Mouse (Mus musculus): ENCODE data around the gene Tc2n. TPM values are rescaled to one million over a fixed set of nuclear protein-coding genes. Genes with fewer than 3 reads are reported as not detected.

Gene Tc2n
- polyA plus RNA-seq (2015; fragmentation: Nextera tagmentation; extraction: Ambion mirVana) = 1.1 and 2.0 TPM in 2 replicates

DNA sequence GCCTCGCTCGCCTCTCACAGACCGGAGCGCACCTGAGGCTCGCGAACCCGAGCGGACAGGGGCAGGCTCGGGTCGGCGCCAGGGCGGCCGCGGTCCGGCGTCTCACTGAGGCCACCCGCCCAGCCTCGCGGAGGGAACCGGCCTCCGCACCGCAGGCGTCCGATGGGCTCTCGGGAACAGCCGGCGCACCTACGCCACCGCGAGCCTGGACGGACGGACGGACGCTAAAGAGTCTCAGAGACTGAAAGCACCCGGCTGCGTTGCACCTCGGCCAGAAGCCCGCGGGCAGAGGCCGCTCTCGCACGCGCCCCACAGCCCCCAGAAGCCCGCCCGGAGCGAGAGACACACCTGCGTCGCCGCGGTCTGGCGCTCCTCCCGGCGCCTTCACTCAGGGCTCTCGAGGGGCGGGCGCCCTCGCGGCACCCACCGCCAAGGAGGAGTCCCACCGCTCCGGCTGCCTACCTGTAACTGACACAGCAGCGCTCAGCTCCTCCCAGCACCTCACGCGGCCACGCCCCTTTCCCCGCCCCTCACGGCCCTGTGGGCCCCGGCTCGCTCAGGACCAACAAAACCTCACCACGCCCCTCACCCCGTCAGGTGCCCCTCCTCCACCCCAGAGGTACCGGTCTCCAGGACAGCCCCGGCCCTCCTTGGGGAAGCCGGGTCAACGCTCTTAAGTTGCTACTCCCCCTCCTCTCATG lies at the start of gene Tc2n:
TSS of gene Tc2n (minus strand) at position 470 of the 701 bp plus-strand sequence.
- Histone ChIP-seq H3K9me3 (replicated peaks) (no peaks in the 10 kb centered on the region), H3K9ac (peak within 1 kb of the TSS; percentile 33), H3K4me2 (replicated peaks) (peak within 1 kb of the TSS; percentile 99), H3K27ac (replicated peaks) (no peak within 1 kb of the TSS), H3K36me3 (no peaks in the 10 kb centered on the region), H3K4me1 (no peaks in the 10 kb centered on the region; the same call in 1 of the 2 replicates), H3K4me3 (replicated peaks) (peak within 1 kb of the TSS; percentile 67), H3K27me3 (peaks cover 8% of the 10 kb centered on the region)
- WGBS = under 1% methylated on average over 74 of the region's 75 CpGs
- peak; percentile 96 for ATAC-seq (ENCODE audit: insufficient number of reproducible peaks, low FRiP score, low TSS enrichment, low read depth)

DNA sequence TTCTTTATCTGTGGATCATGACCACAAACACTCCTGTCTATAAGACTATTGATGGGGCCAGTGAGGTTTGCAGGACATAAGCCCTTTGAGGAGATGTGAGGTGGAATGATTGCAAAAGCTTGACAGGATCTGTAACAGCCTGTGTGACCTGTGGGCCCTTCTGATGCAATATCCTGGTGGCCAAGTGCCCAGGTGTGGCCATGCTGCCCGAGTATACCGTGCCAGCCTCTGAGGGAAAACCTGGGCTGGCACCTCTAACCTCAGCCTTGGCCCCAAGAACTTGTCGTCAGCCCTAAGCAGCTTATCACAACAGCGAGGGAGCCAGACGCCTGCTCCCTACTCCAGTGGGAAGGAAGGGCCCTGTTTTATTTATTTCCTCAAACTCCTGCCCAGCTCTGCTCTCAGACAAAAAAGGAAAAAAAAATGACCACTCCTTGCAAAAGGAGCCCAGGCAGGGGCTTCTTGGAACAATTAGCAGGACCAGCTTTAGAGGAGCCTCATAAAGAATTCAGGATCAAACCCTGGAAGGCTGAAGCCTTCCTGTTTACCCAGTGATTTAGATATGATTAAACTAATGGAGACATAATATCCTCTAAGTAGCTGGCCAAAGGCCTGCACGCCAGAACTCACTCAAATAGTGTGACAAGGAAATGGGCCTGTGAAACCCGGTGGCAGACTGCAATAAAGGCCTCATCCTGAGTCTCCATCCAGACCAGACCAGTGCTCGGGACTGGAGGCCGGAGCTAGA lies 49.2 kb upstream of the Tc2n start:
- peak overlapping the region; percentile 63 for H3K27ac ChIP-seq (replicated peaks)
- H3K36me3 ChIP-seq = peaks cover 3% of the 10 kb centered on the region; the same call in 1 of the 2 replicates
- no peaks in the 10 kb centered on the region for H3K9me3 ChIP-seq (replicated peaks)
- no peaks in the 10 kb centered on the region for H3K27me3 ChIP-seq
- peaks cover 14% of the 10 kb centered on the region for H3K4me1 ChIP-seq
- ATAC-seq (ENCODE audit: insufficient number of reproducible peaks, low FRiP score, low TSS enrichment, low read depth) = no peak
- 62% methylated on average over 9 of the region's 9 CpGs for WGBS
- H3K9ac ChIP-seq = no peak overlapping the region
- H3K4me3 ChIP-seq (replicated peaks) = no peak overlapping the region
- no peak overlapping the region for H3K4me2 ChIP-seq (replicated peaks)

- Histone ChIP-seq H3K27ac (replicated peaks) (peak overlapping the region; percentile 63), H3K4me3 (replicated peaks) (no peak overlapping the region), H3K9me3 (replicated peaks) (no peaks in the 10 kb centered on the region), H3K36me3 (peaks cover 3% of the 10 kb centered on the region; the same call in 1 of the 2 replicates), H3K9ac (no peak overlapping the region), H3K27me3 (no peaks in the 10 kb centered on the region), H3K4me1 (peaks cover 14% of the 10 kb centered on the region), H3K4me2 (replicated peaks) (no peak overlapping the region)
- no peak for ATAC-seq (ENCODE audit: insufficient number of reproducible peaks, low FRiP score, low TSS enrichment, low read depth)
- 56% methylated on average over 3 of the region's 3 CpGs for WGBS
Observed at GRCm38 (mm10) chr12:101766228-101766852, 48.0 kb upstream of the Tc2n start.

GRCm38 (mm10) chr12:101764870-101765269 lies 46.5 kb upstream of the Tc2n start:
- ATAC-seq (ENCODE audit: insufficient number of reproducible peaks, low FRiP score, low TSS enrichment, low read depth) = no peak
- Histone ChIP-seq H3K27ac (replicated peaks) (no peak overlapping the region), H3K4me1 (peaks cover 14% of the 10 kb centered on the region), H3K9me3 (replicated peaks) (no peaks in the 10 kb centered on the region), H3K36me3 (0 out of 2 replicates have a peak, but pooled peaks cover 3% of the 10 kb centered on the region), H3K27me3 (no peaks in the 10 kb centered on the region), H3K4me2 (replicated peaks) (no peak overlapping the region), H3K4me3 (replicated peaks) (no peak overlapping the region), H3K9ac (no peak overlapping the region)
- WGBS = 77% methylated on average over 5 of the region's 5 CpGs

GRCm38 (mm10) chr12:101763065-101763464 lies 44.7 kb upstream of the Tc2n start:
- Histone ChIP-seq H3K4me2 (replicated peaks) (no peak overlapping the region), H3K4me3 (replicated peaks) (no peak overlapping the region), H3K9ac (no peak overlapping the region), H3K36me3 (0 out of 2 replicates have a peak, but pooled peaks cover 3% of the 10 kb centered on the region), H3K4me1 (peaks cover 14% of the 10 kb centered on the region), H3K9me3 (replicated peaks) (no peaks in the 10 kb centered on the region), H3K27ac (replicated peaks) (0 out of 2 replicates have a peak overlapping the region, but pooled peaks have one; percentile 28), H3K27me3 (no peaks in the 10 kb centered on the region)
- no peak for ATAC-seq (ENCODE audit: insufficient number of reproducible peaks, low FRiP score, low TSS enrichment, low read depth)
- WGBS = 23% methylated on average over 3 of the region's 3 CpGs

GRCm38 (mm10) chr12:101762054-101762453 lies 43.7 kb upstream of the Tc2n start:
- Histone ChIP-seq H3K9ac (no peak overlapping the region), H3K4me3 (replicated peaks) (no peak overlapping the region), H3K27ac (replicated peaks) (no peak overlapping the region), H3K27me3 (no peaks in the 10 kb centered on the region), H3K9me3 (replicated peaks) (no peaks in the 10 kb centered on the region), H3K4me2 (replicated peaks) (no peak overlapping the region), H3K4me1 (peaks cover 13% of the 10 kb centered on the region), H3K36me3 (0 out of 2 replicates have a peak, but pooled peaks cover 3% of the 10 kb centered on the region)
- 79% methylated on average over 5 of the region's 5 CpGs for WGBS
- no peak for ATAC-seq (ENCODE audit: insufficient number of reproducible peaks, low FRiP score, low TSS enrichment, low read depth)

DNA sequence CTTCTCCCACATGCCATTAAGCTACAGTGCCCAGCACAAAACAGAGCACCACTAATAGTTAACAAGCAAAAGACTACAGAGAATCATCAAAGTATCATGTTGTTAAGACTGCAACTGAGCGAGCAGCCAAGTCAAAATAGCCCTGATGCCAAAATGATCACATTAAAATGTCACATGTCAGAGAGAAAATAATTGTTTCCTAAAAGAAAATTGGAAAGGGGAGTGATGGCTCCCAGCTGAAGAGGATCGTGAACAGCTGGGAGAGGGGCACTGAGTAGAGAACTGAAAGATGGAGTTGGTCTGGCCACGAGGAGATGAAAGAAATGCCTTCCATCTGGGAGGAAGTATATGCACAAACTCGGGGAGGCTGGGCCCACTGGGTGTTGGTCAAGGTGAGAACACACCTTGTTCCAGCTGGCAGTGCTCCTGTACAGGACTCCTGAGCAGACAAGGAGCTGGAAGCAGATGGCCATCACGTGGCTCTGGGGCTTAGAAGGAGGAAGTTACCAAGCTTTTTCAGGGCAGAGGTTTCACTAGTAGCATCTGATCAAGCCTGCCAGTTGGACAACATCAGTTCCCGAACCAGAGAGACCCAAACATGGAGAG lies 41.2 kb upstream of the Tc2n start:
- no peak overlapping the region for H3K27ac ChIP-seq (replicated peaks)
- WGBS = 52% methylated on average over 6 of the region's 6 CpGs

DNA sequence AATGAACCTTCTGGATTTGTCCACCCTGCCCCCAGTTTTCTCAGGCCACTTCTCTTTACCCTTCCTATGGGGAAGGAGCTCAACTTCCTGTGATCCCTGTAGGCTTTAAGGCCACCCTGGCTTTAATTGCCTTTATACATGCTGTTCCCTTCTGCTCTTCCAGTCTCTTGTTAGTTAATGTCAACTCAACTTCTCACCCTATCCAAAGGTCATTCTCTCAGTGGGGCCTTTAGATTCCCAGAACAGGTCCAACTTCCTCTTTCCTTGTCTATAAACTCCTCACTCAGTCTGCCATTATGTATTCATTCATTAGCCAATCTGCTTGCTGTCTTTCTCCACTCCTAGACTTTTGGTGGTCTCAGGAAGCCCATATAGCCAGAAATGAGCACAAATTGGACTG lies 40.4 kb upstream of the Tc2n start:
- Histone ChIP-seq H3K9ac (no peak overlapping the region), H3K9me3 (replicated peaks) (no peaks in the 10 kb centered on the region), H3K36me3 (0 out of 2 replicates have a peak, but pooled peaks cover 5% of the 10 kb centered on the region), H3K27ac (replicated peaks) (no peak overlapping the region), H3K4me2 (replicated peaks) (no peak overlapping the region), H3K27me3 (no peaks in the 10 kb centered on the region), H3K4me3 (replicated peaks) (no peak overlapping the region), H3K4me1 (peaks cover 5% of the 10 kb centered on the region)
- ATAC-seq (ENCODE audit: insufficient number of reproducible peaks, low FRiP score, low TSS enrichment, low read depth) = no peak

More for the DNA sequence above, 41.2 kb upstream of the Tc2n start:
- no peak overlapping the region for H3K9ac ChIP-seq
- no peaks in the 10 kb centered on the region for H3K9me3 ChIP-seq (replicated peaks)
- H3K27me3 ChIP-seq = no peaks in the 10 kb centered on the region
- no peak overlapping the region for H3K4me3 ChIP-seq (replicated peaks)
- ATAC-seq (ENCODE audit: insufficient number of reproducible peaks, low FRiP score, low TSS enrichment, low read depth) = no peak
- no peak overlapping the region for H3K4me2 ChIP-seq (replicated peaks)
- 0 out of 2 replicates have a peak, but pooled peaks cover 8% of the 10 kb centered on the region for H3K36me3 ChIP-seq
- peaks cover 5% of the 10 kb centered on the region for H3K4me1 ChIP-seq

DNA sequence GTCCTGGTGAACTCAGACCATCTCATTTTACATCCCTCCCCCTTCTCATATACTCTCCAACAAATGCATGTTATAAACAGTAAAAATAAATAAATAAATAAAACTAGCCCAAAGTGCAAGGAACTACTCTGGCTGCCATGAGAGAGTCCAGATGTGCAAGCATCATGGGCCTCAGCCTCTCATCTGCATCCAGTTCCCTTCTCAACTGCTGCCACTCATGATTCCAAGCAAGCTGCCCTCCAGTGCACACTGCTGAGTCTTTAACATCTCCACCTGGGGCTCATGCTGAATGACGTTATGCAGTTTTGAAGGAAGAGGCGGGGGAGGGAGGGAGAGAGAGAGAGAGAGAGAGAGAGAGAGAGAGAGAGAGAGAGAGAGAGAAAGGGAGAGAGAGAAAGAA lies 24.1 kb upstream of the Tc2n start:
- no peak overlapping the region for H3K9ac ChIP-seq
- no peak for ATAC-seq (ENCODE audit: insufficient number of reproducible peaks, low FRiP score, low TSS enrichment, low read depth)
- H3K27me3 ChIP-seq = no peaks in the 10 kb centered on the region
- H3K4me1 ChIP-seq = no peaks in the 10 kb centered on the region
- no peak overlapping the region for H3K4me3 ChIP-seq (replicated peaks)
- no peaks in the 10 kb centered on the region for H3K36me3 ChIP-seq
- no peaks in the 10 kb centered on the region for H3K9me3 ChIP-seq (replicated peaks)
- no peak overlapping the region for H3K27ac ChIP-seq (replicated peaks)
- H3K4me2 ChIP-seq (replicated peaks) = no peak overlapping the region
- WGBS = 50% methylated on average over 2 of the region's 2 CpGs

DNA sequence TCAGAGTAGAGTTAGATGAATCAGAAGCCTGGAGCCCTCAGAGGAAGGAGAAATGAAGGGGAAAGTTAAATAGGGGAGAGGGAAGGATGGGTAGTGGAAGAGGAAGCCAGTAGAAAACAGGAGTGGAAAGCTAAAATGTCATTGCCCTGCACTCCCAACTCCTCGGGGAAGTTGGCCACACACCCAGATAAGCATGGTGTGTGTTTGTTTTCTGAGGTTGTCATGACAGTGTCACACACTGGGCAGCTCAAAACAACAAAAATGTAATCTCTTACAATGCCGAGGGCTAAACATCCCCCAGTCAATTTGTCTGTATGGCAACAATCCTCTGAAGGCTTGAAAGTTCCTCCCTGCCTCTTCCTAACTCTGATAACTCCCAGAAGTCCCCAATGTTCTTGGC lies 22.2 kb upstream of the Tc2n start:
- Histone ChIP-seq H3K9me3 (replicated peaks) (no peaks in the 10 kb centered on the region), H3K27ac (replicated peaks) (no peak overlapping the region), H3K4me2 (replicated peaks) (no peak overlapping the region), H3K27me3 (no peaks in the 10 kb centered on the region), H3K36me3 (no peaks in the 10 kb centered on the region), H3K9ac (no peak overlapping the region), H3K4me1 (no peaks in the 10 kb centered on the region), H3K4me3 (replicated peaks) (no peak overlapping the region)
- no peak for ATAC-seq (ENCODE audit: insufficient number of reproducible peaks, low FRiP score, low TSS enrichment, low read depth)
- WGBS = 52% methylated on average over 2 of the region's 2 CpGs

- Histone ChIP-seq H3K4me1 (no peaks in the 10 kb centered on the region), H3K27me3 (no peaks in the 10 kb centered on the region), H3K4me3 (replicated peaks) (no peak overlapping the region), H3K9ac (no peak overlapping the region), H3K9me3 (replicated peaks) (no peaks in the 10 kb centered on the region), H3K36me3 (no peaks in the 10 kb centered on the region), H3K27ac (replicated peaks) (no peak overlapping the region), H3K4me2 (replicated peaks) (no peak overlapping the region)
- ATAC-seq (ENCODE audit: insufficient number of reproducible peaks, low FRiP score, low TSS enrichment, low read depth) = no peak
- WGBS = 20% methylated on average over 2 of the region's 2 CpGs
Observed at GRCm38 (mm10) chr12:101740045-101740444, 21.7 kb upstream of the Tc2n start.
